Mouse (Mus musculus) kidney, embryonic 14.5 days (tissue): ENCODE measurements at regions not wholly inside any gene's neighbourhood (a gene's known extent, or its start where the extent isn't known, plus 50 kb on each side); places are given as distances from the start of the nearest gene placed in this dataset.

Experiments
- ATAC-seq: fragments of 200-750 bp; cut with Nextera tagmentation; 2 replicates; pipeline ENCODE4 v1.8.0; 2017; ENCODE audit warnings: moderate number of reproducible peaks, mild to moderate bottlenecking, moderate TSS enrichment, moderate library complexity; ENCODE audit not compliant: low FRiP score, low TSS enrichment
- H3K27ac ChIP-seq: fragments of 300-500 bp; sonication (generic); 2 replicates; pipeline ENCODE4 v1.5.1; 2014; ENCODE audit warnings: low read depth, mild to moderate bottlenecking, low read length, moderate library complexity, mixed read lengths
- H3K27me3 ChIP-seq: fragments of 300-500 bp; sonication (generic); 2 replicates; pipeline ENCODE4 v1.6.1; 2014; ENCODE audit warnings: mild to moderate bottlenecking, low read length; ENCODE audit not compliant: control insufficient read depth, insufficient read depth
- H3K36me3 ChIP-seq: fragments of 300-500 bp; sonication (generic); 2 replicates; pipeline ENCODE4 v1.6.1; 2014; ENCODE audit warnings: low read length, mixed read lengths; ENCODE audit not compliant: control insufficient read depth, insufficient read depth
- H3K4me1 ChIP-seq: fragments of 300-500 bp; sonication (generic); 2 replicates; pipeline ENCODE4 v1.6.1; 2014; ENCODE audit warnings: low read length, mixed read lengths; ENCODE audit not compliant: control insufficient read depth, insufficient read depth
- H3K4me2 ChIP-seq: fragments of 300-500 bp; sonication (generic); replicated peaks from 2 replicates; pipeline ENCODE4 v1.6.1; 2014; ENCODE audit warnings: low read depth, mild to moderate bottlenecking, low read length
- H3K4me3 ChIP-seq: fragments of 300-500 bp; sonication (generic); 2 replicates; pipeline ENCODE4 v1.5.1; 2014; ENCODE audit warnings: mild to moderate bottlenecking, low read length
- H3K9ac ChIP-seq: fragments of 300-500 bp; sonication (generic); 2 replicates; pipeline ENCODE4 v1.6.1; 2014; ENCODE audit warnings: low read depth, mild to moderate bottlenecking, low read length, moderate library complexity
- H3K9me3 ChIP-seq: fragments of 300-500 bp; sonication (generic); 2 replicates; pipeline ENCODE4 v1.6.1; 2016; ENCODE audit warnings: low read length; ENCODE audit not compliant: control insufficient read depth
- WGBS: fragments of 180-500 bp; shearing (Covaris S2); extraction: QIAGEN DNeasy Blood & Tissue Kit; methylation state at CpG from one replicate; pipeline ENCODE4 v1.1.7; 2014; 5-methylcytosine and 5-hydroxymethylcytosine counted together

- Histone ChIP-seq H3K4me2 (no peak overlapping the region), H3K9me3 (no peaks in the 10 kb centered on the region), H3K27me3 (no peaks in the 10 kb centered on the region), H3K9ac (no peak overlapping the region), H3K4me1 (no peaks in the 10 kb centered on the region), H3K4me3 (no peak overlapping the region), H3K27ac (no peak overlapping the region), H3K36me3 (no peaks in the 10 kb centered on the region)
- WGBS: 89% methylated on average over 2 of the region's 2 CpGs
- ATAC-seq: no peak
Observed at GRCm38 (mm10) chr8:18536059-18536458, 442.0 kb downstream of the Defb40 start.

- 92% methylated on average over 6 of the region's 6 CpGs for WGBS
Observed at GRCm38 (mm10) chr8:18528120-18528519, 449.9 kb downstream of the Defb40 start.

GRCm38 (mm10) chr8:18512409-18512808, 465.6 kb downstream of the Defb40 start:
- Histone ChIP-seq H3K27ac (no peak overlapping the region), H3K27me3 (no peaks in the 10 kb centered on the region), H3K4me2 (no peak overlapping the region), H3K9me3 (no peaks in the 10 kb centered on the region), H3K36me3 (no peaks in the 10 kb centered on the region), H3K9ac (no peak overlapping the region), H3K4me3 (no peak overlapping the region), H3K4me1 (no peaks in the 10 kb centered on the region)
- ATAC-seq: no peak
- WGBS: 64% methylated on average over 2 of the region's 2 CpGs

More at GRCm38 (mm10) chr8:18528120-18528519, 449.9 kb downstream of the Defb40 start:
- Histone ChIP-seq H3K27me3 (no peaks in the 10 kb centered on the region), H3K4me1 (no peaks in the 10 kb centered on the region), H3K4me2 (no peak overlapping the region), H3K4me3 (no peak overlapping the region), H3K36me3 (no peaks in the 10 kb centered on the region), H3K9ac (no peak overlapping the region), H3K9me3 (no peaks in the 10 kb centered on the region), H3K27ac (no peak overlapping the region)
- no peak for ATAC-seq

GRCm38 (mm10) chr8:18506158-18507022, 471.7 kb downstream of the Defb40 start:
- no peaks in the 10 kb centered on the region for H3K27me3 ChIP-seq
- no peak overlapping the region for H3K4me2 ChIP-seq
- H3K4me3 ChIP-seq: no peak overlapping the region
- H3K4me1 ChIP-seq: no peaks in the 10 kb centered on the region
- no peak for ATAC-seq
- no peak overlapping the region for H3K27ac ChIP-seq
- no peaks in the 10 kb centered on the region for H3K9me3 ChIP-seq
- H3K9ac ChIP-seq: no peak overlapping the region
- 82% methylated on average over 13 of the region's 13 CpGs for WGBS
- no peaks in the 10 kb centered on the region for H3K36me3 ChIP-seq

- no peak overlapping the region for H3K9ac ChIP-seq
- no peak overlapping the region for H3K4me2 ChIP-seq
- H3K36me3 ChIP-seq: no peaks in the 10 kb centered on the region
- H3K4me3 ChIP-seq: no peak overlapping the region
- no peaks in the 10 kb centered on the region for H3K9me3 ChIP-seq
- ATAC-seq: no peak
- WGBS: 78% methylated on average over 5 of the region's 5 CpGs
- no peak overlapping the region for H3K27ac ChIP-seq
- H3K4me1 ChIP-seq: no peaks in the 10 kb centered on the region
- H3K27me3 ChIP-seq: no peaks in the 10 kb centered on the region
Observed at GRCm38 (mm10) chr8:18490620-18491019, 487.4 kb downstream of the Defb40 start.

- WGBS: 84% methylated on average over 3 of the region's 3 CpGs
- no peaks in the 10 kb centered on the region for H3K9me3 ChIP-seq
- H3K27me3 ChIP-seq: no peaks in the 10 kb centered on the region
Observed at GRCm38 (mm10) chr8:18480081-18480480, 498.0 kb downstream of the Defb40 start.

GRCm38 (mm10) chr8:18478166-18478565, 499.9 kb downstream of the Defb40 start:
- Histone ChIP-seq H3K4me1 (no peaks in the 10 kb centered on the region), H3K9ac (no peak overlapping the region), H3K4me3 (no peak overlapping the region), H3K4me2 (no peak overlapping the region), H3K27ac (no peak overlapping the region), H3K36me3 (no peaks in the 10 kb centered on the region), H3K9me3 (no peaks in the 10 kb centered on the region), H3K27me3 (no peaks in the 10 kb centered on the region)
- no peak for ATAC-seq
- WGBS: 88% methylated on average over 4 of the region's 4 CpGs

More at GRCm38 (mm10) chr8:18480081-18480480, 498.0 kb downstream of the Defb40 start:
- no peak for ATAC-seq
- Histone ChIP-seq H3K4me1 (no peaks in the 10 kb centered on the region), H3K4me3 (no peak overlapping the region), H3K36me3 (no peaks in the 10 kb centered on the region), H3K4me2 (no peak overlapping the region), H3K9ac (no peak overlapping the region), H3K27ac (no peak overlapping the region)

- no peak for ATAC-seq
- H3K9me3 ChIP-seq: no peaks in the 10 kb centered on the region
- no peaks in the 10 kb centered on the region for H3K4me1 ChIP-seq
- H3K4me3 ChIP-seq: no peak overlapping the region
- no peak overlapping the region for H3K27ac ChIP-seq
- H3K27me3 ChIP-seq: no peaks in the 10 kb centered on the region
- H3K9ac ChIP-seq: no peak overlapping the region
- H3K4me2 ChIP-seq: no peak overlapping the region
- H3K36me3 ChIP-seq: no peaks in the 10 kb centered on the region
- WGBS: 80% methylated on average over 7 of the region's 7 CpGs
Observed at GRCm38 (mm10) chr8:18467511-18467910, 510.5 kb downstream of the Defb40 start.

- Histone ChIP-seq H3K4me3 (no peak overlapping the region), H3K36me3 (no peaks in the 10 kb centered on the region), H3K27me3 (no peaks in the 10 kb centered on the region), H3K9me3 (no peaks in the 10 kb centered on the region), H3K4me1 (no peaks in the 10 kb centered on the region), H3K9ac (no peak overlapping the region), H3K4me2 (no peak overlapping the region), H3K27ac (no peak overlapping the region)
- no peak for ATAC-seq
- 74% methylated on average over 4 of the region's 4 CpGs for WGBS
Observed at GRCm38 (mm10) chr8:18460609-18461008, 517.4 kb downstream of the Defb40 start.
